Mouse (Mus musculus): ENCODE data around the gene Sgcd. TPM values are rescaled to one million over a fixed set of nuclear protein-coding genes. Genes with fewer than 3 reads are reported as not detected.

Gene Sgcd
- total RNA-seq, 2 experiments from 2014 or later = 54.3 TPM

GRCm38 (mm10) chr11:47304702-47305450, 683.9 kb downstream of the Sgcd start:
- DNase-seq = peak; percentile 40 to 43
- intact Hi-C loops (cut with DNase I) = no loop called here

- DNase-seq = no peak
- intact Hi-C loops (cut with DNase I) = no loop called here
These were observed 689.0 kb downstream of the Sgcd start for GRCm38 (mm10) chr11:47299777-47300176.

GRCm38 (mm10) chr11:47297805-47298340, 690.9 kb downstream of the Sgcd start:
- no peak for DNase-seq
- intact Hi-C loops (cut with DNase I) = no loop called here

GRCm38 (mm10) chr11:47294741-47295140, 694.0 kb downstream of the Sgcd start:
- DNase-seq = no peak
- intact Hi-C loops (cut with DNase I) = no loop called here

GRCm38 (mm10) chr11:47276586-47276985, 712.2 kb downstream of the Sgcd start:
- no peak for DNase-seq
- intact Hi-C loops (cut with DNase I) = no loop called here

GRCm38 (mm10) chr11:47268556-47268955, 720.2 kb downstream of the Sgcd start:
- intact Hi-C loops (cut with DNase I) = no loop called here
- no peak for DNase-seq

GRCm38 (mm10) chr11:47264267-47264984, 724.3 kb downstream of the Sgcd start:
- DNase-seq = no peak

GRCm38 (mm10) chr11:47250301-47250700, 738.5 kb downstream of the Sgcd start:
- intact Hi-C loops (cut with DNase I) = loop anchor here (5.0 kb wide), 1 partner anchor 127 kb away; no protein-coding TSS in a partner anchor
- peak; percentile 9 to 23 for DNase-seq

More at GRCm38 (mm10) chr11:47264267-47264984, 724.3 kb downstream of the Sgcd start:
- intact Hi-C loops (cut with DNase I) = no loop called here

GRCm38 (mm10) chr11:47248345-47248893, 740.4 kb downstream of the Sgcd start:
- DNase-seq = no peak
- intact Hi-C loops (cut with DNase I) = no loop called here

- intact Hi-C loops (cut with DNase I) = no loop called here
- DNase-seq = no peak
These were observed 740.9 kb downstream of the Sgcd start for GRCm38 (mm10) chr11:47247703-47248344.

GRCm38 (mm10) chr11:47242401-47242800, 746.4 kb downstream of the Sgcd start:
- intact Hi-C loops (cut with DNase I) = no loop called here
- no peak for DNase-seq

GRCm38 (mm10) chr11:47228222-47228621, 760.5 kb downstream of the Sgcd start:
- no peak for DNase-seq
- intact Hi-C loops (cut with DNase I) = no loop called here

- DNase-seq = no peak
- intact Hi-C loops (cut with DNase I) = no loop called here
These were observed 764.6 kb downstream of the Sgcd start for GRCm38 (mm10) chr11:47224148-47224547.

GRCm38 (mm10) chr11:47211531-47211930, 777.2 kb downstream of the Sgcd start:
- intact Hi-C loops (cut with DNase I) = no loop called here
- no peak for DNase-seq

- intact Hi-C loops (cut with DNase I) = no loop called here
- no peak for DNase-seq
These were observed 782.3 kb downstream of the Sgcd start for GRCm38 (mm10) chr11:47206461-47206860.

- DNase-seq = peak; percentile 8 to 16
These were observed 789.7 kb downstream of the Sgcd start for GRCm38 (mm10) chr11:47199106-47199505.

GRCm38 (mm10) chr11:47188556-47188955, 800.2 kb downstream of the Sgcd start:
- intact Hi-C loops (cut with DNase I) = no loop called here
- DNase-seq = no peak

More at GRCm38 (mm10) chr11:47199106-47199505, 789.7 kb downstream of the Sgcd start:
- intact Hi-C loops (cut with DNase I) = no loop called here

GRCm38 (mm10) chr11:47174977-47175376, 813.8 kb downstream of the Sgcd start:
- intact Hi-C loops (cut with DNase I) = no loop called here
- DNase-seq = no peak

- no peak for DNase-seq
- intact Hi-C loops (cut with DNase I) = no loop called here
These were observed 817.7 kb downstream of the Sgcd start for GRCm38 (mm10) chr11:47170926-47171625.

- DNase-seq = no peak
- intact Hi-C loops (cut with DNase I) = no loop called here
These were observed 821.4 kb downstream of the Sgcd start for GRCm38 (mm10) chr11:47167376-47167775.

Measured in heart, postnatal 10 days (tissue).